Mouse (Mus musculus) heart, embryonic 15.5 days (tissue): ENCODE results near the gene Cx3cl1. TPM values are rescaled to one million over a fixed set of nuclear protein-coding genes. Genes with fewer than 3 reads are reported as not detected.

Source experiments
- ATAC-seq: fragments of 200-750 bp; cut with Nextera tagmentation; replicated peaks from 2 replicates; pipeline ENCODE4 v1.8.0; 2017; ENCODE audit warnings: low read depth, moderate TSS enrichment; ENCODE audit not compliant: insufficient number of reproducible peaks, insufficient read depth, low FRiP score
- H3K27ac ChIP-seq: fragments of 300-500 bp; sonication (generic); 2 replicates; pipeline ENCODE4 v1.5.1; 2015; ENCODE audit warnings: mild to moderate bottlenecking, inconsistent platforms
- H3K27me3 ChIP-seq: fragments of 300-500 bp; sonication (generic); 2 replicates; pipeline ENCODE4 v1.6.1; 2015; ENCODE audit warnings: inconsistent platforms
- H3K36me3 ChIP-seq: fragments of 300-500 bp; sonication (generic); 2 replicates; pipeline ENCODE4 v1.6.1; 2015; ENCODE audit warnings: mild to moderate bottlenecking, inconsistent platforms
- H3K4me1 ChIP-seq: fragments of 300-500 bp; sonication (generic); replicated peaks from 2 replicates; pipeline ENCODE4 v1.6.1; 2015; ENCODE audit warnings: inconsistent platforms
- H3K4me2 ChIP-seq: fragments of 300-500 bp; sonication (generic); 2 replicates; pipeline ENCODE4 v1.6.1; 2015; ENCODE audit warnings: inconsistent platforms, mild to moderate bottlenecking, moderate library complexity
- H3K4me3 ChIP-seq: fragments of 300-500 bp; sonication (generic); 2 replicates; pipeline ENCODE4 v1.5.1; 2015; ENCODE audit warnings: mild to moderate bottlenecking, inconsistent platforms
- H3K9ac ChIP-seq: fragments of 300-500 bp; sonication (generic); 2 replicates; pipeline ENCODE4 v1.6.1; 2015; ENCODE audit warnings: mild to moderate bottlenecking, inconsistent platforms
- H3K9me3 ChIP-seq: fragments of 300-500 bp; sonication (generic); replicated peaks from 2 replicates; pipeline ENCODE4 v1.6.1; 2016; ENCODE audit warnings: inconsistent platforms
- WGBS: fragments of 180-500 bp; shearing (Covaris S2); methylation state at CpG from one replicate; pipeline ENCODE4 v1.1.7; 2015; ENCODE audit warnings: mixed read lengths; 5-methylcytosine and 5-hydroxymethylcytosine counted together
- polyA plus RNA-seq: library from polyadenylated mRNA; unstranded; fragments of >200 nt; fragmentation: Nextera tagmentation; extraction: Ambion mirVana; gene quantifications from 2 replicates; pipeline ENCODE4 v1.2.1, GENCODE M21; 2015

Cx3cl1 gene
- 9.4 and 9.7 TPM in 2 replicates for polyA plus RNA-seq

DNA sequence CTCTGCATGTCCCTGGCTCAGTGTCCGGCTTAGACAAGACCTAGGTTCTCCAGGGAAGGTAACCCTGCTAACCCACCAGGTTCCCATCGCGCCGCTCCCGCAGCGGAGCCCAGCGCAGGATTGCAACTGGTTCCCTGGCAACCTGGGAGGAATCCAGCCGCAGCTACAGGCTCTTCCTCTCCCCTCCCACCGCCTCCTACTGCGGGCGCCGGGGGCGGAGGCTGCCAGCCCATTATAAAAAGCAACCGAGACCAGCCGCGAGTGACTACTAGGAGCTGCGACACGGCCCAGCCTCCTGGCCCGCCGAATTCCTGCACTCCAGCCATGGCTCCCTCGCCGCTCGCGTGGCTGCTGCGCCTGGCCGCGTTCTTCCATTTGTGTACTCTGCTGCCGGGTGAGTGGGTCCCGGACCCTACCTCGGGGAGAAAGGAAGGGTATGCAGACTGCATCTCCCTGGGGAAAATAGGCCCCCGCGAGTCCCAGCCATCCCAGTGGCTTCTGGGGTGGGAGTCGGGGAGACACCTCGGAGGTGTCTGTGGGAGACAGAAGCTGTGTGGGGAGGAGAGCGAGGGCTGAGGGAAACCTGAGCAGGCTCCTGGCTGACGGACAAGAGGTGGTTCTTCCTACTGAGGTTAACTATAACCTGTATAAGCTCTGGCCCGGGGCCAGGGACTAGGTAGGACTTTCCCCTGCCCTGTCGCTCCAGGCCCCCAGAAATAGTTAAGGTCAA lies at the start of gene Cx3cl1:
Gene Cx3cl1, plus strand, starts transcription at position 69 of the 730 bp plus-strand sequence.
- H3K27ac ChIP-seq: peak within 1 kb of the TSS; percentile 33
- WGBS: 2% methylated on average over 38 of the region's 38 CpGs
- peak within 1 kb of the TSS; percentile 59 for H3K9ac ChIP-seq
- peak; percentile 80 for ATAC-seq
- H3K36me3 ChIP-seq: no peaks in the 10 kb centered on the region
- peaks cover 42% of the 10 kb centered on the region for H3K27me3 ChIP-seq
- H3K4me3 ChIP-seq: peak within 1 kb of the TSS; percentile 54
- peaks cover 23% of the 10 kb centered on the region for H3K4me1 ChIP-seq
- peak within 1 kb of the TSS; percentile 81 for H3K4me2 ChIP-seq
- no peaks in the 10 kb centered on the region for H3K9me3 ChIP-seq

GRCm38 (mm10) chr8:94725998-94726397 lies 45.8 kb upstream of the Cx3cl1 start:
- no peak overlapping the region for H3K27ac ChIP-seq
- no peaks in the 10 kb centered on the region for H3K4me1 ChIP-seq
- 76% methylated on average over 5 of the region's 5 CpGs for WGBS
- H3K4me2 ChIP-seq: no peak overlapping the region
- no peak for ATAC-seq
- no peak overlapping the region for H3K9ac ChIP-seq
- no peak overlapping the region for H3K4me3 ChIP-seq
- H3K9me3 ChIP-seq: no peaks in the 10 kb centered on the region
- no peaks in the 10 kb centered on the region for H3K27me3 ChIP-seq
- H3K36me3 ChIP-seq: no peaks in the 10 kb centered on the region

GRCm38 (mm10) chr8:94729301-94729700 lies 42.5 kb upstream of the Cx3cl1 start:
- Histone ChIP-seq H3K27ac (no peak overlapping the region), H3K4me2 (no peak overlapping the region), H3K9me3 (no peaks in the 10 kb centered on the region), H3K36me3 (no peaks in the 10 kb centered on the region), H3K4me1 (no peaks in the 10 kb centered on the region; the same call in 1 of the 2 replicates), H3K4me3 (no peak overlapping the region), H3K9ac (no peak overlapping the region), H3K27me3 (no peaks in the 10 kb centered on the region)
- WGBS: 40% methylated on average over 4 of the region's 4 CpGs
- no peak for ATAC-seq

DNA sequence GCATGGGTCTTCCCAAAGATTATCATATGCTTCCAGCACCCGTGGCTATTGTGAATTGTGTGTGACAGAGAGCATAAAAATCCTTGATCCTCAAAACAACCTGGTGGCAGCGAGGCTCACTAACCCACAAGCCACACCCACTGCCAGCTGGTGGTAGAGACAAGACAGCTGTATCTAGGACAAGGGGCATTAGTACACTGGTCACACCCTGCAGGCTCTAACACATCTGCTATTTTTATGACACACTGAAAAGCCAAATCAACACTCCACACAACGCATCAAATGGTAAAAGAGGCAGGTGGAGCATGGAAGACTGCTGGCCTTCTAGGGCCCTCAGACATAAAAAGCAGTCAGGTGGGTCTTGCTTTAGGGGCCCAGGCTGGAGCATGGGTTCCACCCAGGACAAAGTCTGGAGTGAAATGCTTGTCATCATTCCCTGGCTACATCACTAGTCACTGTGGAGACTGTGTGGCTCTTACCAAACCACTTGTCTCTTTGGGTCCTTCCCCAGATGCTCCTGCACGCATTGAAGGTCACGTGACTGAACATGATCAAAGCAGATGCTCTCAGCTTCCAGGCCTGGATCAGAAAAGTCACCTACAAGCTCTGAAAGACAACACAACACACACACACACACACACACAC lies 37.9 kb upstream of the Cx3cl1 start:
- no peaks in the 10 kb centered on the region for H3K36me3 ChIP-seq
- H3K4me3 ChIP-seq: no peak overlapping the region
- 53% methylated on average over 5 of the region's 5 CpGs for WGBS
- peak; percentile 31; the same call in 1 of the 2 replicates for ATAC-seq
- H3K27me3 ChIP-seq: no peaks in the 10 kb centered on the region
- no peak overlapping the region for H3K27ac ChIP-seq
- H3K9me3 ChIP-seq: no peaks in the 10 kb centered on the region
- no peak overlapping the region for H3K4me2 ChIP-seq
- no peak overlapping the region for H3K9ac ChIP-seq
- H3K4me1 ChIP-seq: peaks cover 5% of the 10 kb centered on the region

DNA sequence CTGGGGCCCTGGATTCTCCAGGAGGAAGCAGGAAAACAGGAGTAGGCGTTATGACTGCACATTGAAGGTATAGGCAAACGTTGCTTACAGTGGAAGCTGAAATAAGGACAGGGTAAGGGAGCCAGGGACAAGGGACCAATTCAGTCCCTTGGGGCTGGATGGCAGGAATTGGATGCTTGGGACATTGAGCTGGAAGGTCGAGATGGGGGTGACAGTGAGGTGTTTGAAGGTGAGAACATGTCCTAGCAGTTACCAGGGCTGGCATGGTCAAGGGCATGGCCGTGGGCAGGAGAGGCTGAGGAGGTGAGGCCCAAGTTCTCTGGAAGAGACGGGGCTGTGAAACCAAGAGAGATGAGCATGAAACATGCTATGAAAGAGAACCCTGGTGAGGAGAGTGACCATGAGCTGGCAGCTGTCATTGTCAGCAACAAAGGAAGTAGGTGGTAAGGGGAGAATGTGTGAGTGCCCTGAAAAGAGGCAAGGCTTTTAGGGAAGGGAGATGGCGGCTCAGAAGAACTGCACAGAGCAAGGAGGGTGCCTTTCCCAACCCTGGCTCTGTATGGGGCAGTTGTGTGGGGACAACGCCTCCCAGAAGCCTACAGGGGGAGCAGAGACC lies 37.0 kb upstream of the Cx3cl1 start:
- Histone ChIP-seq H3K36me3 (no peaks in the 10 kb centered on the region), H3K9ac (no peak overlapping the region), H3K4me3 (no peak overlapping the region), H3K27me3 (no peaks in the 10 kb centered on the region), H3K27ac (no peak overlapping the region), H3K4me1 (peaks cover 5% of the 10 kb centered on the region), H3K4me2 (no peak overlapping the region), H3K9me3 (no peaks in the 10 kb centered on the region)
- 76% methylated on average over 7 of the region's 7 CpGs for WGBS
- no peak for ATAC-seq

GRCm38 (mm10) chr8:94735426-94736094 lies 36.2 kb upstream of the Cx3cl1 start:
- WGBS: 42% methylated on average over 5 of the region's 5 CpGs
- H3K27ac ChIP-seq: no peak overlapping the region
- no peak overlapping the region for H3K9ac ChIP-seq
- no peaks in the 10 kb centered on the region for H3K36me3 ChIP-seq
- no peaks in the 10 kb centered on the region for H3K27me3 ChIP-seq
- H3K4me3 ChIP-seq: peak overlapping the region; percentile 18
- H3K4me2 ChIP-seq: peak overlapping the region; percentile 41
- ATAC-seq: 0 out of 2 replicates have a peak, but pooled peaks have one; percentile 7
- no peaks in the 10 kb centered on the region for H3K9me3 ChIP-seq
- peaks cover 5% of the 10 kb centered on the region for H3K4me1 ChIP-seq

GRCm38 (mm10) chr8:94739829-94740228 lies 32.0 kb upstream of the Cx3cl1 start:
- WGBS: 77% methylated on average over 6 of the region's 6 CpGs

GRCm38 (mm10) chr8:94740591-94740990 lies 31.2 kb upstream of the Cx3cl1 start:
- Histone ChIP-seq H3K9me3 (no peaks in the 10 kb centered on the region), H3K4me2 (no peak overlapping the region), H3K4me1 (peaks cover 5% of the 10 kb centered on the region; the same call in 1 of the 2 replicates), H3K4me3 (no peak overlapping the region), H3K27me3 (no peaks in the 10 kb centered on the region), H3K27ac (no peak overlapping the region), H3K9ac (no peak overlapping the region), H3K36me3 (no peaks in the 10 kb centered on the region)
- 88% methylated on average over 3 of the region's 3 CpGs for WGBS
- no peak for ATAC-seq

More at GRCm38 (mm10) chr8:94739829-94740228, 32.0 kb upstream of the Cx3cl1 start:
- no peaks in the 10 kb centered on the region for H3K27me3 ChIP-seq
- H3K4me2 ChIP-seq: no peak overlapping the region
- H3K9ac ChIP-seq: no peak overlapping the region
- no peaks in the 10 kb centered on the region for H3K9me3 ChIP-seq
- no peak overlapping the region for H3K27ac ChIP-seq
- no peak for ATAC-seq
- no peaks in the 10 kb centered on the region for H3K36me3 ChIP-seq
- H3K4me1 ChIP-seq: peaks cover 5% of the 10 kb centered on the region
- H3K4me3 ChIP-seq: no peak overlapping the region

- H3K36me3 ChIP-seq: no peaks in the 10 kb centered on the region
- H3K27me3 ChIP-seq: no peaks in the 10 kb centered on the region
- no peak overlapping the region for H3K4me2 ChIP-seq
- no peaks in the 10 kb centered on the region for H3K4me1 ChIP-seq
- no peak overlapping the region for H3K27ac ChIP-seq
- no peak overlapping the region for H3K4me3 ChIP-seq
- H3K9ac ChIP-seq: no peak overlapping the region
- WGBS: 85% methylated on average over 4 of the region's 4 CpGs
- no peak for ATAC-seq
- no peaks in the 10 kb centered on the region for H3K9me3 ChIP-seq
Observed at GRCm38 (mm10) chr8:94741726-94742125, 30.1 kb upstream of the Cx3cl1 start.

- Histone ChIP-seq H3K9ac (no peak overlapping the region), H3K4me3 (no peak overlapping the region), H3K4me1 (no peaks in the 10 kb centered on the region), H3K27ac (no peak overlapping the region), H3K4me2 (no peak overlapping the region), H3K27me3 (no peaks in the 10 kb centered on the region; the same call in 1 of the 2 replicates), H3K9me3 (no peaks in the 10 kb centered on the region), H3K36me3 (no peaks in the 10 kb centered on the region)
- ATAC-seq: no peak
- 88% methylated on average over 5 of the region's 5 CpGs for WGBS
Observed at GRCm38 (mm10) chr8:94744484-94744883, 27.3 kb upstream of the Cx3cl1 start.

- no peaks in the 10 kb centered on the region for H3K9me3 ChIP-seq
- H3K4me2 ChIP-seq: no peak overlapping the region
- no peaks in the 10 kb centered on the region for H3K4me1 ChIP-seq
- H3K36me3 ChIP-seq: no peaks in the 10 kb centered on the region
- WGBS: 75% methylated on average over 9 of the region's 9 CpGs
- no peak overlapping the region for H3K27ac ChIP-seq
- ATAC-seq: no peak
- H3K27me3 ChIP-seq: no peaks in the 10 kb centered on the region; the same call in 1 of the 2 replicates
- no peak overlapping the region for H3K9ac ChIP-seq
- H3K4me3 ChIP-seq: no peak overlapping the region
Observed at GRCm38 (mm10) chr8:94744972-94745371, 26.8 kb upstream of the Cx3cl1 start.
